Mouse (Mus musculus) bone marrow, adult 2 months (tissue): ENCODE data around the gene Pde4d.

Experiments used
- CTCF ChIP-seq: fragments of 200-500 bp; IDR thresholded peaks from 2 replicates; pipeline ENCODE4 v1.5.1; 2011; ENCODE audit warnings: low read length, control low read depth; ENCODE audit not compliant: control insufficient read depth, insufficient read depth
- POLR2A ChIP-seq: fragments of 200-500 bp; IDR thresholded peaks from 2 replicates; pipeline ENCODE4 v1.6.1; 2011; ENCODE audit warnings: low read depth, mild to moderate bottlenecking, control low read depth, low read length, borderline replicate concordance; ENCODE audit not compliant: control insufficient read depth

GRCm38 (mm10) chr13:109592192-109592797 lies 1142.5 kb downstream of the Pde4d start:
- no peak for TF ChIP-seq CTCF
- no peak for TF ChIP-seq POLR2A
